Mouse (Mus musculus) fat pad, adult 2 months (tissue): ENCODE measurements around the gene Nav2.

Experiments
- DNase-seq: peaks from one replicate; pipeline ENCODE4 v3.0.0-alpha.2; 2011; ENCODE audit warnings: low read depth, low spot score; ENCODE audit errors: extremely low read depth

The Nav2 gene

DNA sequence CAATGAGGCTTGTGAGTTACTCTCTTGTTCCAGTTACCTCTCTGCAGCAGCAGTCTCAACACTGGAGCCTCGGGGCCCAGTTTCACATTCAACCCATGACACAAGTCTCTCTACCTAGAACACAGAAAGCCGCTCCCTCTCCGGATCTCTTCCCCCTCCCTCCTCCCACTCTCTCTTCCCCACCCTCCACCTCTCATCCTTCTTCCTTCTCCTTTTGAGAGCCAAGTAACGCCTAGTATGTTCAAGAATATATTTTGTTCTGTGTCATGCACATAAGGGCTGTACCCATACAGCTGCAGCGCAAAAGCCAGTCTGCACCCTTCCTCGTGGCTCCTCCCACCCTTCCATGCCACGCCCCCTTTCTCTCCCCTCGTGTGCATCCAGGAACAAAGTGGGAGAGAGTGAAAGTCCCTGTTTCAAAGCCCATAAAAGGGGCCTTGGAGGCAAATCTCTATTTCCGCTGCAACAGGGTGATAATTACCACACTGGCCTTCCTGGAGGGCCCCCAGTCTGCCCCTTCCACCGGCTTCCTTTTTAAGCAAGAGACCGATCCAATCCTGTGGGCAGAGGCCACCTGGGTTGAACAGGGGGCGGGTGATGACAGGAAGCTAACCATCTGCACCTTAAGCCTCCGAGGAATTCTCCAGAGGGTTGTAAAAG, 588.4 kb downstream of the Nav2 start:
- no peak for DNase-seq

DNA sequence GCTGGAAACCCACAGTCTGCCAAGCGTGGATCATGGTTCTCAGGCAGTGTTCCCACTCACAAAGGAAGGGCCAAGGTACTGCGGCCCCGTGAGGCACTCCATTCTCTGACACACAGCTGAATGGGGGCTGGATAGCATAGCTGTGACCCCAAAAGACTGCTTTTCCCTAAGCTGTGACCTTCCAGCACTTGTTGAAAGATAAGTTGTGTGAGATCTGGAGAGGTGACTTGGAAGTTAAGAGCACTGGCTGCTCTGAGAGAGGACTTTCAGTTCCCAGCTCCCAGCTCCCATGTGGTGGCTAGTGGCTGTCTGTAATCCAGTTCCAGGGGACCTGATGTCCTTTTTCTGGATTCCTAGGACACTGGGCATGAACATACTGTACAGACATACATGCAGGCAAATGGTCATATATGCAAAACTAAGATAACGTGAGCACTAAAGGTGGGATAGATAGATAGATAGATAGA, 588.9 kb downstream of the Nav2 start:
- DNase-seq, result no peak

- no peak for DNase-seq
Observed at GRCm38 (mm10) chr7:49499598-49499997, 591.1 kb downstream of the Nav2 start.

- DNase-seq, result no peak
Observed at GRCm38 (mm10) chr7:49500916-49501315, 592.4 kb downstream of the Nav2 start.

DNA sequence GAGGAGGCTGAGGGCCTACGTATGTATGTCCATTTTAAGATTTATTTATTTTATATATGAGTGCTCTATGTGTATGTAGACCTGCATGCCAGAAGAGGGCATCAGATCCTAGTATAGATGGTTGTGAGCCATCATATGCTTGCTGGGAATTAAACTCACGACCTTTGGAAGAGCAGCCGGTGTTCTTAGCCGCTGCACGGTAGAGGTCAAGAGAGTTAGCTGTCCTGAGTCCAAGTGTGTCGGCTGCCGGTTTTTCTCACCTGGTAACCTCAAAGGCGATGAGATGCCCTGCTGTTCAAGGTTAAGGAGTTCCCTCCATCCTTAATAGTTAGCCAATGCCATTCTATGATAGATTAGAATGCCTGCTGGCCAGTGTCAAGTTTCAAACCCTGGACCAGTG, 594.9 kb downstream of the Nav2 start:
- no peak for DNase-seq

DNA sequence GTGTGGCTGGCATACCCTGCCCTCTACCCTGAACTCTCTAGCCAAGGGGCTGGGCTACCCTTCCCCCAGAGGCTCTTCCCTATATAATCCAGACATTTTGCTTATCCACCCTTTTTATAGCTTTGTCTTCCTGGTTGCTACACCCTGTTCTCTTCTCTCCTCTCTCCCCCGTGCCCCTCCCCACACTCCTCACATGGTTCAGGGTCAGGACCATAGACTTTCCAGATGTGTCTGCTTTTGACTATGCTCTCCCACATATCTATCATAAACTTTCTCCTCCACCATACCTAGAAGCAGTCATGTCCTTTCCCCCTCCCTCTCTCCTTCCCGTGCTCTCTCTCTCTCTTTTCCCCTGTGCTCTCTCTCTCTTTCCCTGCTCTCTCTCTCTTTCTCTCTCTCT, 595.4 kb downstream of the Nav2 start:
- DNase-seq, result no peak

- DNase-seq, result no peak
Observed at GRCm38 (mm10) chr7:49504297-49504696, 595.8 kb downstream of the Nav2 start.

DNA sequence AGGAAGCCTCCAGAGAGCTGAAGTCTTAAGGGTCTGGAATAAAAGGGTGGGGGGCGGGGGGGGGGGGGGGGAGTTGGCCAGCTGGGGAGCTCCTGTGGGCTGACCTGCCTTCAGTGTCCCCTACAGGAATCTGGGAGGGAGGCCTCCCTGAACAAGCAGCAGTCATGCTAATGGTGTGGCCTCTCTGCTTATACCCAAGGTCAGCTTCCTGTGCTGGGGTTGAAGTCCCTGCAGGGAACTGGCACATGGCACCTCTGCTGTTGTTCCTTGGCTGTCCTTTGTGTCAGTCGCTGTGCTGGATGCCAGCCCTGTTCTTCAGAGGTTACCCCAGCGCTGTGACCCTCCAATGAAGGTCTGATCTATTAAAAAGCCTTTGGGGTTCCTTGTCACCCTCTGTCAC, 596.5 kb downstream of the Nav2 start:
- DNase-seq, result no peak

DNA sequence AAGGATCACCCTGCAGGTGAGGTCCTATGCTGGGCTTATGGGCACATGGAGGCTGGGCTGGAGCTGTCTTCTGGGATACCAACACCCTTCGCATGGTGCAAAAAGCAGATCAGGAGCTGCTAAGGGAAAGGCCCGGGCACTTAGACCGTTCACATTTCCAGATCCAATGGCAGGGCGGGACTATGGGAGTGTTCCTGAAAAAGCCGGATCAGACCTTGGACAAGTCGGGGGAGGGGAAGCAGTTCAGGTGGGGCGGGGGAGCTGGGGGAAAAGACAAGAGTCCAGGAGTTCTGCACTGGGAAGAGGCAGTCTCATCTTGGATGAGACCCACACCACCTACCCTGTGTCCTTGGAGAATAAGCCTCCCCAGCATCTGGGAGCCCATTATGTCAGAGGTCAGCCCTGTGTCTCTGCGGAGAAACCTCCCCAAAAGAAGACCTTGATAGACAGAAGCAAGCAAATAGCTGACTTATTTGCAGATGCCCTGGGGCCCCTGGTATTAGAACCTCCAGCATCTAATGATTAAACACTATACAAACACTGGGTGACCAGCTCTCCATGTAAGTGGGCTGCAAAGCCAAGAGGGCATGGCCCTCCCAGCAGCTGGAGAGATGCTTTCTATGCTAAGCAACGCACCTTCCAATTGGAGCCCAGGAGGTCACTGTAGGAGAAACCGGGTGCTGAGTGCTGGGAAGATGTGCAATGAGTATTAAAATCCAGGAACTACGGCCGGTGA, 597.7 kb downstream of the Nav2 start:
- no peak for DNase-seq

GRCm38 (mm10) chr7:49507943-49508506, 599.5 kb downstream of the Nav2 start:
- DNase-seq, result no peak

- DNase-seq, result no peak
Observed at GRCm38 (mm10) chr7:49511820-49512453, 603.4 kb downstream of the Nav2 start.

- DNase-seq, result no peak
Observed at GRCm38 (mm10) chr7:49513763-49514437, 605.4 kb downstream of the Nav2 start.

GRCm38 (mm10) chr7:49515012-49515411, 606.5 kb downstream of the Nav2 start:
- DNase-seq, result no peak

GRCm38 (mm10) chr7:49520504-49520903, 612.0 kb downstream of the Nav2 start:
- DNase-seq, result no peak

GRCm38 (mm10) chr7:49521349-49521748, 612.8 kb downstream of the Nav2 start:
- no peak for DNase-seq

DNA sequence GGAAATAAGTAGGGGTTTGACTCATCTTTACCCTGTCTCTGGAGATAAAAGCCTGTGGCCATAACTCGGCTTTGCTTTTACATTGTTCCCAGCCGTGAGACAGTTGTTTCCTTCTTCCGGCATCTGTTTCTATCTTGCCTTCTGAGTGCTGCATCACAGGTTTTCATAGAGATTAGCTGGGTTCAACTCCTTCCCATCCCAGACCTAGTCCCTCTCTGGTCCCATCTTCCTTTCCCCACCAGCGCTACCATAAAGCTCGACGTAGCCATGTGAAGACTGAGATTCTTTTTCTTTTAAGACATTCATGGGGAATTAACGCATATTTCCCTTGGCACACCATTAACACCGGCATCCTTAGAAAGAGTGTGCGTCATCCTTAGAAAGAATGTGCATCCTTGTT, 613.5 kb downstream of the Nav2 start:
- DNase-seq, result no peak

DNA sequence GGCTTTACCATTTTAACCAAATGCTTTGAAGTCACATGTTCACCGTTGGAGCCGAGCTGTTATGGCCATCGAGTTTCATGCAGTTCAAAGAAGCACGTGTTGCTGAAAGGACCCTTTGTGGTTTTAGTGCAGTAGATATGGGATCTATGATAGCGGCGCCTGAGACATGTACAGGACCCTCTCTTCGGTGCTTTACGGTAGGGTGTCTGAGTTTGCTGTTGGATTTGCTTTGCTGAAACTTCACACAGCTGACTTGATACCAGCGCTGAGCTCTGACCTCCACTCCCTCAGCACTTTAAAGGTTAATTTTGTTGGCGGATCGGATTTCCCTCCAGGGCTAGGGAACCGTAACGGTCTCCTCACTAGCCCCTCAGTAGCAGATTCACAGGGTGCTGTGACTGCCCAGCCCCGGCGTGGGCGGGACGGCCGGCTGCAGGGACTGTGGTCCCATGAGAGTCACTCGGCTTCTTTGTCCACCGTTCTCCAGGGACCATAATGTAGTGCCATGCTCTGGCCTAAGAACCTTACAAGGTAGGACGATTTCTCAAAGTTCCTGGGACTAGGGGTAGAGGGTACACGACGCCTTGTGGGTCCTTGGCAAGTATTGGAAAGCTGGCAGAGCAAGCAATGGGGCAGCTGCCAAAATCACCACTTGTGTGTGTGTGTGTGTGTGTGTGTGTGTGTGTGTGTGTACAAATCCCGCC, 614.0 kb downstream of the Nav2 start:
- no peak for DNase-seq

GRCm38 (mm10) chr7:49523115-49523445, 614.6 kb downstream of the Nav2 start:
- no peak for DNase-seq

DNA sequence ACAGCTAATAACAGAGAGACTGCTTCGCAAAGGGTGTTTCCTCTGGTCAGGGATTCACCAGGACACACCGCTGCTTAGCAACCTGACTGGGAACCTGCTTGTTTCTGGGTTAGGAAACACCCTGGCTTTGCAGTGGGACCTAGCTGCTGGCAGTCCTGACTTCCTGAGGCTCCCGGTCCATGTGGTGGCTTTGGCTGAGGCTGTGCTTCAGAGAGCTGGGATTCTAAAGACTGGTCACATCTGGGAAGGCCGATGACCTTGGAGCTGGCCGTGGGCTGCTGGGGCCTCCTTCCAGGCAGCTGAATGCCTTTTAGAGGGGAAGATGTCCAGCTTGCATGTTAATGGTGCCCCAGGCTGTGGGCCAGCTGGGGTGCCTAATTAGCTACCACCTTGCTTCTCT, 615.2 kb downstream of the Nav2 start:
- DNase-seq, result no peak

DNA sequence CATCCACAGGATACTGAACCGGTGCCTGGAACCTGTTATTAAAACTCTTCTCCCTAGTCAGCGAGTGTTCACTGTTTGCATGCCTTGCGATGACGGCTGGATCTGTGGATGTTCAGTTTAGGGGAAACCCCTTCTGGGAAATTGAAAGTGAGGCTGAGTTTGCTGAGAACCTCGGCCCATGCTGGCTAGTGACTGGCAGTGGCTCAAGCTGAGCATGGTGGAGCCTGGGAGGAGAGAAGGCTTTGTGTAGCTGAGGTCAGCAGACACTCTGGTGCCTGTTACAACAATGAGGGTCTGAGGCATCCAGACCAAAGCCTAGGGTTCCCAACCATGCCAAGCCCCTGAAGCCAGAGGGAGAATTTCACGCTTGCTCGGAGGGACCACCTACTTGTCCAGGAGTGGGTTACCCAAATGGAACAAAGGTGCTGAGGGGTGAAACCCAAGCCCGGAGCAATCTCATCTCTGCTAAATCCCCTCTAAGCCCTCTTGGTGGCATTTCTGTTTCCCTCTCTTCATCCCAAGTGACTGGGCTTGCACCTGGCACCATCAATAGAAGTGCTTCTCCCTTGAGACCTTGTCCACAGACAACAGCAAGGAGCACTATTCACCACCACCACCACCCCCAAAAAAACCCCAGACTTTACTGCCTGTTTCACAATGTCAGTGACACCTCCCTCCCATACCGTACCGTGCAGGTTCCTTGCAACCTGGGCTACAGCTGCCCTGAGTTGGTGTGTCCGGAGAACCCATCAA, 617.0 kb downstream of the Nav2 start:
- DNase-seq, result no peak
